Mouse (Mus musculus) kidney, adult 18-20 months (tissue): ENCODE results near the gene Krtap1-4.

ENCODE experiments used
- DNase-seq: peaks from one replicate; pipeline ENCODE4 v3.0.0; 2021

Gene Krtap1-4

DNA sequence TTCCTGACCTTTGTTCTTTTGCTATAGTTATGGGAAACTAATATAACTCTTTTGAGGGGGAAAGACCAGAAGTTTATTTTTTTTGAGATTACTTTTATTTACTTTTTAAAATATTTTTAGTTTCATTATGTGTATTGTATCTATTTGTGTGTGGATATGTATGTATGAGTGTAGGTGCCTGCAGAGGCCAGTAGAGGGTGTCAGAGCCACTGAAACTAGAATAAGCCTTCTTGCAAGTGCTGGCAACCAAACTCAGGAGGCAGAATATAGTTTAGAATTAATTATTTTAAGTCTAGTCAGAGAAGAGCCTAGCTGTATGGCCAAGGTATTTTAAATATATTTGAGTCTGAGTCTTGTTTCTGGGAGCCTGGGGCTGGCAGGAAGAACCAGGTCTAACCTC lies 35.6 kb downstream of the Krtap1-4 start:
- DNase-seq, result no peak

DNA sequence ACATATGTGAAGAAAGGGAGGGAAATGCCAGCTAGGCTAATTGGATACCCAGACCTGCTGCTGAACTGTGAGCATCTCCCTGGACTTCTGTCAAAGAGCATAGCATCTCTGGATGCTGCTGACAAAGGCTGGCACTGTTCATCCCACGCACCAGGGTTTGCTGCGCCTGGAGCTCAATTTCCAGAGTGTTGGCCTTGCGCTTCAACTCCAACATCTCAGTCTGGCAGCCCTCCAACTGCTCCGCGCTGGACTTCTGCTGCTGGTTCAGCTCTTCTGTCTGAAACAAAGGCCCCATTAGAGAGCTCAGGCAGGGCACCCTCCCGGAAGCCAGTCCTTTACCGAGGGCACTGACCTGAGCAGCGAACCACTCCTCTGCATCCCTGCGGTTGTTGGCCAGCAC lies 43.7 kb downstream of the Krtap1-4 start:
- DNase-seq, result peak; percentile 8
